Comparison of ENCODE assay signal across 23 mouse cellular contexts in the genomic region with DNA sequence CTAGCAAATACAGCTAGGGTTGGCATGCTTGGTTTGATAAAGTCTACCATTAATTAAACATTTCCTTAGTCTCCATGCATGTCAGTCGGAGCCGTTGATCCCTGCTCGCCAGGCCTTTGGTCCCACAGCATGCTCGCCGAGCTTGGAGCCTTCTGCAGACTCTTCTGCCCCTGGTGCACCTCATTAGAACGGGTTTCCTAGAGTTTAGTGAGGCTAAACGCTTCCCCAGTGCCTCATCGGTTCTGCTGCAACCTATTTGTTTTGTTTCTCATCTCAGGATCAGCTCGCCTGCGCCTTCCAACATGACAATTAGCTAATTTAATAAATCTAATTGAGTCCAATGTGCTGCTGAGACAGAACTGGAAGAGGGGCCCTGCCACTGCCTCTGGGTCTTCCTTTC.
"Had no signal": no experiment of that assay in that cellular context is flagged by ENCODE, and none has a peak within 500 bp of the region (broad histone marks: within the 10 kb centered on the region; RNA-seq: fewer than 3 reads in every experiment).

No protein-coding gene starts in this region.

- DNase-seq: forebrain, postnatal 0 days; gastrocnemius, postnatal 14 days; gastrocnemius, postnatal 36 days; heart, adult 2 months; heart, postnatal 10 days; heart, postnatal 4 days; kidney, adult 18-20 months; kidney, adult 8-10 months; kidney, postnatal 10 days; kidney, postnatal 25 days; kidney, postnatal 4 days; layer of hippocampus, adult 9-11 months; layer of hippocampus, postnatal 36 days; left cerebral cortex, postnatal 4 days had no signal

- ATAC-seq: forebrain, postnatal 0 days; hindbrain, embryonic 16.5 days; inflammation-experienced regulatory T-cells, adult 6 months; intestine, embryonic 15.5 days; intestine, postnatal 0 days had no signal

- H3K4me3 ChIP-seq: heart, adult 2 months; heart, embryonic 10.5 days; heart, embryonic 12.5 days; intestine, embryonic 15.5 days; limb, embryonic 13.5 days; limb, embryonic 15.5 days had no signal

- H3K4me1 ChIP-seq: heart, embryonic 10.5 days; heart, embryonic 12.5 days; intestine, embryonic 15.5 days; limb, embryonic 13.5 days; limb, embryonic 15.5 days had no signal

- H3K9me3 ChIP-seq: heart, embryonic 10.5 days; heart, embryonic 12.5 days; intestine, embryonic 15.5 days; limb, embryonic 13.5 days; limb, embryonic 15.5 days had no signal

- H3K9ac ChIP-seq: forebrain, postnatal 0 days; heart, embryonic 12.5 days; hindbrain, embryonic 14.5 days; intestine, embryonic 15.5 days; limb, embryonic 13.5 days; limb, embryonic 15.5 days had no signal

- H3K36me3 ChIP-seq: heart, embryonic 10.5 days; heart, embryonic 12.5 days; intestine, embryonic 15.5 days; limb, embryonic 13.5 days; limb, embryonic 15.5 days had no signal

- H3K27ac ChIP-seq: heart, adult 2 months; heart, embryonic 10.5 days; hindbrain, embryonic 14.5 days; intestine, embryonic 15.5 days; limb, embryonic 13.5 days; limb, embryonic 15.5 days had no signal

- H3K27me3 ChIP-seq: heart, embryonic 12.5 days; intestine, embryonic 15.5 days; limb, embryonic 13.5 days; limb, embryonic 15.5 days had no signal

- H3K4me2 ChIP-seq: heart, embryonic 12.5 days; hindbrain, embryonic 14.5 days; intestine, embryonic 15.5 days; limb, embryonic 13.5 days; limb, embryonic 15.5 days had no signal
